Mouse (Mus musculus) c-Kit-negative CD71-positive TER-119-positive erythroid progenitor cells, embryonic 14.5 days (primary cell): ENCODE results near the gene Sgtb.

Experiments
- DNase-seq: peaks from one replicate; pipeline ENCODE4 v3.0.0-alpha.2; 2013; ENCODE audit warnings: low read depth, low spot score

Sgtb gene

DNA sequence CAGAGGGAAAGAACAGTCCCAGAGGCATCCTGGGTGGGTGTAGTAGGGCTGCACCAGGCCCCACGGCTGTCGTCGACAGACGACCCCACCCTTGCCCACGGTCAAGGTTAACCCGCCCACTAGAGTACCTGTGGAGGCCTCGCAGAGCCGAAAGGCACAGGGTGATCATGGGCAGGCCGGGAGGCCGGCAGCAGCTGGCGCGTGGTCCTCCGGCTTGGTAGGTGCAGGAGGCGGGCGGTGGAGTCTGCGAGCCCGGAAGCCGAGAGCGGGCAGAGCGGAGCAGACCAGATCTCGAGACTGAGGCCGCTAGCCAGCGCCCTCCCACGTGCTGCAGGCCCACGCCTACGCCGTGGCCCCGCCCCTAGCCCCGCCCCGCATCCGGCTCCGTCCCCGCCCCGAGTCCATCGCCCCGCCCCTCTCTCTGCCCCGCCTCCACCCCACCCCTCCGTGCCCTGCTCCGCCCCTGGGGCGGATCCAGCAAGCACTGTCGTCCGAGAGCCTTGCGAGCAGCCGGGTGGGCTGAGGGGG is at the start of gene Sgtb, which contains the start of gene Nln:
Sgtb (plus strand) TSS at position 454 of the 528 bp plus-strand sequence.
Nln (minus strand) TSS at position 327 of the 528 bp plus-strand sequence.
- peak; percentile 66 for DNase-seq

- DNase-seq: no peak
Observed at GRCm38 (mm10) chr13:104060231-104060630, 49.3 kb upstream of the Sgtb start.

GRCm38 (mm10) chr13:104061975-104062750 is 47.4 kb upstream of the Sgtb start:
- DNase-seq: no peak

DNA sequence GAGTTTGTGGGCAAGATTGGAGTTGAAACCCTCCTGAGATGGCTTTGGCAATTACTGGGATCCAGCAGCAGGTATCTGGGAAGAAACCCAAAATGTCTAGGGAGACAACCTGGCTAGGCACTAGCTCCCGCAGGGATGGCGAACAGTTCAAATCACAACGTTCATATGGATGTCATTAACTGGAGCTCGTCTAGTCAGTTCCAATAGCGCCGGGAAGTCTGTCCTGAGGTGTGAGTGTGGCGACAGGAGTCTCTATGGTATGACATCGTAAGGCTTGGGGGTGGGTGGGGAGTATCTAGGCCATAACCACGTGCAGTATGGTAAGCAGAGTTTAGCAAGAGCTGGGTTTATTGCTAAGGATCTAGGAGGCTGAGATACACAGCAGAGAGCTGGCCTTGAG is 46.5 kb upstream of the Sgtb start:
- no peak for DNase-seq

GRCm38 (mm10) chr13:104065649-104066347 is 43.7 kb upstream of the Sgtb start:
- no peak for DNase-seq

GRCm38 (mm10) chr13:104069216-104069615 is 40.3 kb upstream of the Sgtb start:
- DNase-seq: no peak

DNA sequence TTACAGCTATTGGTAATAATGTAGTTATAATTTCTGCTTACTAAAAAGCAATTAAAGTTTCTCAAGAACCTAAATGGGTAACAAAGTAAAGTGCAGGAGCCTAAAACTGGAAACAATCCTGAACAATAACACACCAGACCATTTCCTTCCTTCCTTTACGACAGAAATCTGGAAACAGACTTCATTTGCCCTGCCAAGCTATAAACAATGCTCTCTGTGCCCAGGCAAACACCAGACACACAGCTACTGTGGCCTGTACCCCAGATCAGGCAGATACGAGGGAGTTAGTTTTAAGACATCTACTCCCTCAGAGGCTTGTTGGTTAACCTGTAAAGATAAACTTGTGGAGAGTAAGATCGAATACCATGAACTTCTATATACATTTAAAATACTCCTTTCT is 38.8 kb upstream of the Sgtb start:
- DNase-seq: no peak

DNA sequence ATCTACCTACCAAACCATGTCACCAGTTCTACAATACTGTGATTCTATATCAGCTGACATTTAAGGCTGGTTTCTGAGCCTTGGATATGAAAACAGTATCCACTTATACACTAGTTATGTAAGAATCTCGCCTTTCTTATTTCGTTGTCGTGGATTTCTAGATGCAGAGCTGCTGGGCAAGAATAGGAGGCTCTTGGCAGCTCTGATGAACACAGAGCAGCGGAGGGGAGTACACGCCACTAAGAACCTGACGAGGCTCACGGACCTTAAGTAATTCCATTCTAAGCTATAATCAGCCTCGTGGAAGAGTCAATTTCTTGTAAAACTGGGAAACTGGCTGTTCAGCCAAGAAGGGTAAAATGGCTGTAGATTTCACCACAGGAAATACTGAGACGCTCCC is 37.2 kb upstream of the Sgtb start:
- no peak for DNase-seq

- DNase-seq: no peak
Observed at GRCm38 (mm10) chr13:104074230-104074629, 35.3 kb upstream of the Sgtb start.

DNA sequence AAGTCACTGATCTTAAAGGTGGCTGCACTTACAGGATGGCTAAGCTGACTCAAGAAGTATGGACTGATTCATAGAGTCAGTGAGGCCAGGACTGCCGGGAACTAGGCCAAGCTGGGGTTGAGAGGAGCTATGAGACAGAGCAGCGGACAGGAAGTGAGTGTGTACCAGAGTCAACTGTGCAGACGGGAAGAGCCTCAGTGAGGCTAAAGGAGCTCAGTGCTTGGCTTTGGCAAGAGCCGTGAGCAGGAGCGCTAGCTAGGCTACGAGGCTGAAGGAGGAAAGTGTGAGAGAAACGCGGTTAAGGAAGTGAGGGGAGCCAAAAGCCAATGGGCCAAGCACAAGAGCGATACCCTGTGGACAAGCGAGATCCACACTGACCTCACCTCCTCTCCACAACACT is 34.8 kb upstream of the Sgtb start:
- DNase-seq: no peak

DNA sequence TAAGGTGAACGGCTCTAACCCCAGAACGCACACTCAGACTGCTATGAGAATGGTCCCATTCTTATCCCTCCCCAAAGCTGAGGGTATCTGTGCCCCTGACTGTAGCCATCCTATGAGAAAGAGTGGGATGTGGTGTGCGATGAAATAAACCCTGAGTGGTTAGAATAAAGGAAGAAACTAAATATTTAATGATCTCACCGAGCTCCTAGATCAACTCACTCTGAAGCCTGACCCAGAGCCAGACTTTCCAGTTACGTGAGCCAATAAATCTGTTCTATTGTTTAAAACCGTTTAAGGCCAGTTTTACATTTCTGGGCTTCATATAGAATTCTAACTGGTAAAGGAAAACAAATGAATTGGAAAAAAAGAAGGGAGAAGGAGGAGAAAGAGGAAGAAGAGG is 32.5 kb upstream of the Sgtb start:
- DNase-seq: no peak

DNA sequence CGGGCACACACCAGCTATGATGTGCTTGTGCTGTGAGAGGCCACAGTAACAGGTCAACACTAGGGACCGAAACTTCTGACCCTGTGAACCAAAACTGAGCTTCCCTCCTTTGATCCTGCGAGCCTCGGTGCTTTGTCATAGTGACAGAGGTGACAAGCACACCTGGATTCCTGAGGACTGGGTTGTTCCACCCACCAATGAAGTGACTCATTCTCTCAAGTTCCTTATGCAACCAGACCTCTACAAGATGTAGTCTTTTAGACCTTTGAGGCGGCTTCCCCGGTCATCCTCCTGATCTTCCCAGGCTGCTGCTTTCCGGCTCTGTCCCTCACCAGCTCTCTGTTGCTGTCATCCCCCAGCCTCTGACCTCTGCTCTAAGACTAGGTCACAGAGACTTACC is 27.0 kb upstream of the Sgtb start:
- DNase-seq: no peak

DNA sequence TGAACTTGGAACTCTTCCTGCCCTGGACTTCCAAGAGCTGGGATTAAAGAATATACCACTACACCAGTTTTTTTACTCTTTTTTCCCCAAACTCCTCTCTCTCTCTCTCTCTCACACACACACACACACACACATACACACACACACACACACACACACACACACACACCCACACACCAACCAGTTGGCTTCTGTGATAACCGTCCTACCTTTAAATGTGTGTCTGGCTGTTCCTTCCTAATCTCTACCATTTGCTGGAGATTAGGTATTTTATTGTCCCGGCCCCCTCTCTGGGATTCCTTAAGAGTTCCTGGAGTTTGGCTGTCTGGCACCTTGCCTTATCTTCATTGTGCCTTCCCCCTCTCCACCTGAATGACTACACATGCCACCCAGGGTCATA is 24.9 kb upstream of the Sgtb start:
- no peak for DNase-seq

GRCm38 (mm10) chr13:104089387-104089786 is 20.2 kb upstream of the Sgtb start:
- no peak for DNase-seq

DNA sequence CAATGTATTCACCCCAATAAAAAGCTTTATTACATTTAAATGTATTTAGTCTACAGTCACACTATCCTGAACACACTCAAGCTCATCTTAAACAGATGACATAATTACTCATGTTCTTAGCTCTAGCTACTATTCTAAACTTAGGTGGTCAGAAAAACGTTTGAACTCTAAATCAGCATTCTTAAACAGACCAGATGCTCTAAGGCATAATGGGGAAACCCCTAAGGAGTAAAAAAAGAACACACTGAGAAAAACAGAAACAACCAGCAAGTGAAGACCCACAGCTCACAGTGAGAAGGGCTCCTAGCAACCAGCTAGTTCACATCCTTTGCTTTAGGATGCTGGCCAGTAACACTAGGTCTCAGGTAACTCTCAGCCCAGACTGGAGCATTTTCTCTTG is 17.8 kb upstream of the Sgtb start:
- no peak for DNase-seq

DNA sequence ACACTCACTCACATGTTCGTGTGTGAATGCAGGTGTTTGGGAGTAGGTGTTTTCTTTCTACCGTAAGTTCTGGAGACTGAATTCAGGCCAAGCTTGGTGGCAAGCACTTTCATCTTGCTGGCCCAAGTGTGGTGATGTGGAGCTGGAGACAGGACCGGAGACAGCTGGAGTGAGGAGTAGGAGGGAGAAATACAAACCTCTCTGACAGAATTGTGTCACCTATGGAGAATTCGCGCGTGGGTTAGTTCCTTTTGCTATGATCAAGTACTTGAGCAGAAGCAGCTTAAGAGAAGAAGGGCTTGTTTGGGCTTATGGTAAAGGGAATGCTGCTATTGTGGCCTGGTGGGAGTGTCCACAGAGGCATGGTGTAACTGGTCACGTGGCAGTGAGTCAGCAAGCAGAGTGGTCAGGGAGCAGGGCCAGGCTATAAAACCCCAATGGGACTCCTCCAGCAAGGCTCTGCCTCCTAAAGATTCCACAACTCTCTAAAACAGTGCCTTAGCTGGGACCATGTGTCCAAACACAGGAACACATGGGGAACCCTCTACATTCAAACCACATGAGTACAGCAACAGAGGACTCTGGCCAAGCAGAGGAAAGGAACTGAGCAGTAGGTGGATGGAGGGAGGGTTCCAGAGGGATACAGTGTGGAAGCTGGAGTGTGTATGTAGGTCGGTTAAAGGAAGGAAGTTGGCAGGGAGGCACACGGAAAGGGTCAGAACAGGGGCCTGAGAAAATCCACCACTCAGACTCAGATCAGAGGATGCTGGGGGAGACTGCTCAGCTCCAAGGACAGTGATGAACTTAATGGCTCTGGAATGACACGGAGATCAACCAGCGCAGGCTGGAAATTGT is 14.8 kb upstream of the Sgtb start:
- DNase-seq: no peak

GRCm38 (mm10) chr13:104095955-104096354 is 13.6 kb upstream of the Sgtb start:
- no peak for DNase-seq

DNA sequence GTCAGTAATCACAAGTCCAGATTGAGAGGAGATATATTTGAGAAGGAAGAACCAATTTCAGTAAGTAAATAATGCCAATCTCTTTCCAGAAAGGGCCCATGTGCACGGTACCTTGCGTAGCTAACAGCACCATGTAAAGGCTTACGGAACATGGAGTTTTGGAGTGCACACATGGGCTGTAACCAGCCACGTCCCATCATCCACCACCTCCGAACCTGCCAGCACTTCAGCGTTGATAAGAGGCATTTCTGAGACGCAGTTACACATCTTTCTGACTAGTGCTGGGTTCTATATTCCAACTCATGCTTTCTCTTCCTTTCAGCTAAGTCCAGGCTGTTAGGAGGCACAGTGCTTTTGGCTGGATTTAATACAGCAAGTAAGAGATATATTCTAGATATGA is 12.4 kb upstream of the Sgtb start:
- no peak for DNase-seq

DNA sequence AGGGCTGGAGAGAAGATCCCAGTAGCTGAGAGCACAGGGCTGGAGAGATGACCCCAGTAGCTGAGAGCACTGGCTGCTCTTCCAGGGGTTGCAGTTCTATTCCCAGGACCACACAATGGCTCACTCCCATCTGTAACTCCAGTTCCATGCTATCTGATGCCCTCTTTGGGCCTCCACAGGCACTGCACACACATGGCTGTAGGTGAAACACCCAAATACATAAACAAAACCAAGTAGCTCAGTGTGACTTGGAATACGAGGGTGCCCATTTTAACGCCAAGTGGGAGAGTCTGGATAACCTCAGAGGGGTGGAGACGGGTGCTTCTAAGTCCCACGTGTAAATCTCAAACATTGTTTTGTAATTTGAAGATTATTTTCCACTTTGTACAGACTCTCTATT is 9.1 kb upstream of the Sgtb start:
- DNase-seq: no peak

GRCm38 (mm10) chr13:104101606-104102235 is 7.8 kb upstream of the Sgtb start:
- no peak for DNase-seq

DNA sequence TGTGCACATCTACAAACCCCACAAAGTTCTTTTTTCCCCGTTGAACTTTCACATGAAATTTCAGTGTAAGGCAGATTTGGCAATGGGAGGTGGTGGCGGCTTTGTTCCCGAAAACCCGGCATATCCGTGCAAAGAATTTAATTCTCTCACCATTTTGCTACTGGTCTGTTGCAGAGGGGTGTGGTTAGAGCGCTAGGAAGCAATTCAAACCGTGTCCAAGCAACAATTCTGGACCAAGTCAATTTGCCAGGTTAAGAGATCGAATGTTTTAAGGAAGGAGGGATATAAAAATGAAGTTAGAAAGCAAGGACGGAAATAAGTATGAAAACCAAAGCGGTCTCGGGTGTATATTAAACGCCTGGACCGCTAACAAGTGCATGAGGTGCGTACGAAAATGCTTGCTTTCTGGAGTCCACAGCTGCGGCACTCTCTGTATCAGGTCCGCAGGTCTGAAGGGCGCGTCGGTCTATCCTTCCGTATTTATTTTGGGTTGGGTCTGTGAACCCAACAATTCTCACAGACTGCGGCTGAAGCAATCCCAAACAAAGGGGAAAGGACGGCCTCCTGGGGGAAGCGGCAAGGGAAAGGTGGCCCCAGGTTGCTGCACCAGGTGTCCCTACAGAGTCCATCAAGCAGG is 772 bp upstream of the Sgtb start:
- no peak for DNase-seq
